Mouse (Mus musculus): ENCODE measurements around the gene Abcd1.
"Not testable (repeated sequence)": the region's sequence is repeated elsewhere in the genome, so short reads cannot be mapped to it uniquely, and the experiment has no call there.

GRCm38 (mm10) chrX:73739841-73740240 is 23.4 kb downstream of the Abcd1 start:
- not testable (repeated sequence) for TF ChIP-seq CTCF (IDR thresholded peaks at IDR 0.05; ENCODE audit: low read depth, low read length); POLR2A (IDR thresholded peaks at IDR 0.05; ENCODE audit: extremely low read depth, insufficient read depth, low read length)
